In genomic region chr17:48971296-48971695, GRCm38 (mm10) we compare ENCODE assay signal across 17 mouse cellular contexts. TPM values are rescaled to one million over a fixed set of nuclear protein-coding genes. Genes with fewer than 3 reads are reported as not detected.
"Had no signal": no experiment of that assay in that cellular context is flagged by ENCODE, and none has a peak within 500 bp of the region (broad histone marks: within the 10 kb centered on the region; RNA-seq: fewer than 3 reads in every experiment).

No protein-coding gene starts in this region.

- H3K4me3 ChIP-seq: limb, embryonic 12.5 days; limb, embryonic 15.5 days; midbrain, embryonic 12.5 days; stomach, embryonic 15.5 days had no signal

- H3K27me3 ChIP-seq: limb, embryonic 12.5 days; limb, embryonic 15.5 days; midbrain, embryonic 12.5 days; stomach, embryonic 15.5 days had no signal

- H3K9ac ChIP-seq: limb, embryonic 12.5 days; limb, embryonic 15.5 days; liver, embryonic 14.5 days; liver, postnatal 0 days; lung, embryonic 14.5 days; midbrain, embryonic 12.5 days; stomach, embryonic 15.5 days had no signal

- H3K4me2 ChIP-seq: limb, embryonic 12.5 days; limb, embryonic 15.5 days; liver, embryonic 11.5 days; lung, embryonic 14.5 days; midbrain, embryonic 12.5 days; stomach, embryonic 15.5 days had no signal

- H3K36me3 ChIP-seq: limb, embryonic 12.5 days; limb, embryonic 15.5 days; midbrain, embryonic 12.5 days; stomach, embryonic 15.5 days had no signal

- DNase-seq: kidney, adult 8-10 months; kidney, postnatal 14 days; kidney, postnatal 4 days; left cerebral cortex, postnatal 4 days; liver, postnatal 0 days; lung, embryonic 14.5 days; right cerebral cortex, postnatal 25 days; spleen, adult 18-20 months had no signal

- H3K9me3 ChIP-seq: limb, embryonic 12.5 days; limb, embryonic 15.5 days; midbrain, embryonic 12.5 days; stomach, embryonic 15.5 days had no signal

- ATAC-seq: liver, postnatal 0 days; lung, postnatal 0 days had no signal

- H3K27ac ChIP-seq: limb, embryonic 12.5 days; limb, embryonic 15.5 days; liver, embryonic 14.5 days; macrophage; midbrain, embryonic 12.5 days; stomach, embryonic 15.5 days had no signal

RNA-seq across cellular contexts. Expression of gene Lrfn2, which starts 39.1 kb away (rescaled TPM):
- total RNA-seq: megakaryocyte, adult 5-6 weeks had no signal
- polyA plus RNA-seq: liver, postnatal 0 days; macrophage had no signal
